25 mouse cellular contexts compared by ENCODE assay signal in the genomic region with DNA sequence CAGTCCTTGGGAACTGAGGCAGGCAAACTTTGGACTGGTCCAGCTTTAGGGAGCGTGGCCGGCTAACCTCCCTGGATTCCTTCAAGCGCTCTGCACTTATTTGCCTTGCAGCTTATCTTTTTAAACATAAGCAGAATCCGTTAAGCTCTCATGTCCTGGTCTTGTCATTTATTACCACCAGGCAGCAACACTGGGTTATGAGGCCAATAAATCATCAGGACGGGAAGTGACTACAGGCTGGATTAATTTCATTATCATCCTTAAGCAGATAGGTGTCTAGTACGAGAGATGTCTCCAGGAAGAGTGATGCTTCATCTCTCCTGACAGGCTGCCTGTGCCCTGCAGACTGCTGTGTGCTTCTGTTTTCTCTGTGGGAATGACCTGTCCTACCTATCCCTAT.
A peak's percentile ranks its signal among the peaks of the same experiment; 100 is the strongest.
DNase-seq lines count a peak whose midpoint lies in the region; ATAC-seq and TF ChIP-seq lines count a peak whose summit lies in the region.
"Had no signal": no experiment of that assay in that cellular context is flagged by ENCODE, and none has a peak within 500 bp of the region (broad histone marks: within the 10 kb centered on the region; RNA-seq: fewer than 3 reads in every experiment).

No protein-coding gene starts in this region.

- peaks cover 23% of the 10 kb centered on the region for H3K4me1 ChIP-seq in hindbrain, embryonic 13.5 days (replicated peaks)
- H3K4me1 ChIP-seq in hindbrain, postnatal 0 days (ENCODE audit: insufficient read depth, low read length): no peaks in the 10 kb centered on the region
- H3K4me1 ChIP-seq in neural tube, embryonic 14.5 days (ENCODE audit: control insufficient read depth, insufficient read depth, low read length): no peaks in the 10 kb centered on the region; the same call in 1 of the 2 replicates
- peaks cover 29% of the 10 kb centered on the region for H3K4me1 ChIP-seq in liver, embryonic 15.5 days (replicated peaks)

- H3K9ac ChIP-seq in hindbrain, embryonic 13.5 days: no peak overlapping the region
- no peak overlapping the region for H3K9ac ChIP-seq in hindbrain, postnatal 0 days (replicated peaks; ENCODE audit: low read length)
- H3K9ac ChIP-seq in neural tube, embryonic 14.5 days (replicated peaks; ENCODE audit: low read depth, low read length): no peak overlapping the region
- H3K9ac ChIP-seq in liver, embryonic 15.5 days: no peak overlapping the region
- H3K9ac ChIP-seq: embryonic facial prominence, embryonic 15.5 days; heart, embryonic 15.5 days; limb, embryonic 13.5 days; lung, embryonic 14.5 days; midbrain, embryonic 15.5 days; neural tube, embryonic 13.5 days had no signal

- H3K4me2 ChIP-seq in hindbrain, embryonic 13.5 days: no peak overlapping the region
- no peak overlapping the region for H3K4me2 ChIP-seq in hindbrain, postnatal 0 days (ENCODE audit: low read depth, low read length)
- H3K4me2 ChIP-seq in neural tube, embryonic 14.5 days (ENCODE audit: low read depth, low read length): no peak overlapping the region
- no peak overlapping the region for H3K4me2 ChIP-seq in liver, embryonic 15.5 days
- H3K4me2 ChIP-seq: embryonic facial prominence, embryonic 15.5 days; heart, embryonic 15.5 days; limb, embryonic 13.5 days; lung, embryonic 14.5 days; midbrain, embryonic 15.5 days; neural tube, embryonic 13.5 days had no signal

- ATAC-seq in hindbrain, embryonic 13.5 days (ENCODE audit: low FRiP score): no peak; the same call in 1 of the 2 replicates
- ATAC-seq in hindbrain, postnatal 0 days: no peak; the same call in 1 of the 2 replicates
- peak; percentile 18; the same call in 1 of the 2 replicates for ATAC-seq in neural tube, embryonic 14.5 days (ENCODE audit: low read depth)
- ATAC-seq in liver, embryonic 15.5 days (ENCODE audit: insufficient read depth): peak; percentile 52
- ATAC-seq: activated CD4-positive, CD25-positive, alpha-beta regulatory T cell, adult 4 months; forebrain, embryonic 16.5 days; midbrain, embryonic 15.5 days had no signal

- no peaks in the 10 kb centered on the region for H3K9me3 ChIP-seq in hindbrain, embryonic 13.5 days
- H3K9me3 ChIP-seq in hindbrain, postnatal 0 days (ENCODE audit: low read length): no peaks in the 10 kb centered on the region
- no peaks in the 10 kb centered on the region for H3K9me3 ChIP-seq in neural tube, embryonic 14.5 days (ENCODE audit: control insufficient read depth, low read length)
- H3K9me3 ChIP-seq in liver, embryonic 15.5 days (replicated peaks): no peaks in the 10 kb centered on the region
- H3K9me3 ChIP-seq: embryonic facial prominence, embryonic 15.5 days; heart, embryonic 15.5 days; limb, embryonic 13.5 days; megakaryocyte, embryonic 14.5 days; midbrain, embryonic 15.5 days; neural tube, embryonic 13.5 days had no signal

- peaks cover 11% of the 10 kb centered on the region for H3K36me3 ChIP-seq in hindbrain, embryonic 13.5 days
- peaks cover 4% of the 10 kb centered on the region; the same call in 1 of the 2 replicates for H3K36me3 ChIP-seq in hindbrain, postnatal 0 days (ENCODE audit: insufficient read depth, low read length)
- H3K36me3 ChIP-seq in neural tube, embryonic 14.5 days (ENCODE audit: control insufficient read depth, insufficient read depth, low read length): no peaks in the 10 kb centered on the region
- H3K36me3 ChIP-seq in liver, embryonic 15.5 days (replicated peaks): no peaks in the 10 kb centered on the region
- H3K36me3 ChIP-seq: embryonic facial prominence, embryonic 15.5 days; heart, embryonic 15.5 days; limb, embryonic 13.5 days had no signal

- no peak overlapping the region for H3K4me3 ChIP-seq in hindbrain, embryonic 13.5 days
- H3K4me3 ChIP-seq in hindbrain, postnatal 0 days (ENCODE audit: low read length): no peak overlapping the region
- H3K4me3 ChIP-seq in neural tube, embryonic 14.5 days (ENCODE audit: low read depth, low read length): no peak overlapping the region
- H3K4me3 ChIP-seq in liver, embryonic 15.5 days (replicated peaks): no peak overlapping the region
- H3K4me3 ChIP-seq: embryonic facial prominence, embryonic 15.5 days; heart, embryonic 15.5 days; limb, embryonic 13.5 days; megakaryocyte, embryonic 14.5 days; midbrain, embryonic 15.5 days; neural tube, embryonic 13.5 days had no signal

- no peaks in the 10 kb centered on the region for H3K27me3 ChIP-seq in hindbrain, embryonic 13.5 days
- no peaks in the 10 kb centered on the region for H3K27me3 ChIP-seq in hindbrain, postnatal 0 days (ENCODE audit: insufficient read depth, low read length)
- no peaks in the 10 kb centered on the region for H3K27me3 ChIP-seq in neural tube, embryonic 14.5 days (ENCODE audit: control insufficient read depth, insufficient read depth, low read length)
- no peaks in the 10 kb centered on the region for H3K27me3 ChIP-seq in liver, embryonic 15.5 days
- H3K27me3 ChIP-seq: embryonic facial prominence, embryonic 15.5 days; heart, embryonic 15.5 days; limb, embryonic 13.5 days; megakaryocyte, embryonic 14.5 days; midbrain, embryonic 15.5 days; neural tube, embryonic 13.5 days had no signal

- intact Hi-C loops in gastrocnemius, postnatal 14 days (cut with DNase I; ENCODE audit: low total_unique reads): no loop called here

- DNase-seq in hindbrain, postnatal 0 days (ENCODE audit: low spot score): no peak
- DNase-seq in neural tube, embryonic 10.5 days (ENCODE audit: extremely low spot score, low spot score): no peak
- no peak for DNase-seq in cerebellum, adult 11-12 months
- DNase-seq in spleen, postnatal 36 days (ENCODE audit: low spot score in 2 of 2): no peak
- DNase-seq in gastrocnemius, postnatal 14 days: no peak
- DNase-seq: adrenal gland, adult 8-10 months; cerebellum, adult 8-10 months; cerebellum, postnatal 36 days; gastrocnemius, postnatal 36 days; heart, postnatal 36 days; kidney, adult 2 months; lung, embryonic 14.5 days; thymus, postnatal 14 days had no signal

- peak overlapping the region; percentile 46; the same call in 1 of the 2 replicates for H3K27ac ChIP-seq in hindbrain, embryonic 13.5 days
- no peak overlapping the region for H3K27ac ChIP-seq in hindbrain, postnatal 0 days
- no peak overlapping the region for H3K27ac ChIP-seq in neural tube, embryonic 14.5 days (ENCODE audit: low read depth, low read length)
- H3K27ac ChIP-seq in liver, embryonic 15.5 days (replicated peaks): no peak overlapping the region
- H3K27ac ChIP-seq: embryonic facial prominence, embryonic 15.5 days; heart, embryonic 15.5 days; kidney, postnatal 0 days; limb, embryonic 13.5 days; midbrain, embryonic 15.5 days; neural tube, embryonic 13.5 days had no signal

- 73% methylated on average over 6 of the region's 6 CpGs for WGBS in hindbrain, embryonic 13.5 days
- WGBS in hindbrain, postnatal 0 days: 80% methylated on average over 6 of the region's 6 CpGs
- WGBS in neural tube, embryonic 14.5 days: 51% methylated on average over 6 of the region's 6 CpGs
- 30% methylated on average over 6 of the region's 6 CpGs for WGBS in liver, embryonic 15.5 days (ENCODE audit: insufficient replicate concordance)

- no peak for TF ChIP-seq CTCF in hindbrain, postnatal 0 days (IDR thresholded peaks at IDR 0.05; ENCODE audit: low read depth)

Comparison
In these comparisons a context has a peak if more than half of its experiments do, and no peak if none do; other contexts are left out.
1. ATAC-seq: peak in neural tube, embryonic 14.5 days (single experiment) and liver, embryonic 15.5 days (single experiment); none in hindbrain, embryonic 13.5 days (single experiment) and hindbrain, postnatal 0 days (single experiment).